Mouse (Mus musculus): ENCODE data around the gene Ptprg. TPM values are rescaled to one million over a fixed set of nuclear protein-coding genes. Genes with fewer than 3 reads are reported as not detected.
A peak's percentile ranks its signal among the peaks of the same experiment; 100 is the strongest.

Gene Ptprg
- 100 to 1,000 TPM; 123 TPM for total RNA-seq (2021)
- long read RNA-seq, experiment 1, partial matches to known transcripts = 13 of 18 reads
- long read RNA-seq, experiment 1, other reads (novel, unspliced or antisense) = 2 of 18 reads
- long read RNA-seq, experiment 2, partial matches to known transcripts = 3 of 14 reads
- long read RNA-seq, experiment 2, other reads (novel, unspliced or antisense) = 10 of 14 reads

DNA sequence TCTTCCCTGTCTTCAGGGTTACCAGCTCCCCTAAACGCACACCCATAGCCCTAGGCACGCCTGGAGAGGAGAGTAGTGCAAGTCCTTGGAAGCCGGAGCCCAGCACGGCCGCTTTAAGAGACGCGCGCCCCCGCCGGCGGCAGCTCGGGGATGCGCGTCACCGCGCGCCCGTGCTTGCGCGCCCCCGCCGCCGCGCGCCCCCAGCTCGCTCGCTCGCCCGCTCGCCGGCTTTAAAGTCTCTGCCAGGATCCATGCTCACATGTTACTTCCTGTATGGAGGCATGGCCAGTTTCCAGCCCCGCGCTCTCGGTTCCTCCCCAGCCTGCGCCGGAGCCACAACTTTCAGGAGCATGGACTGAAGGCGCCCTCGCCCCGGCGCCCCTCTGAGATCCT, at the start of gene Ptprg:
Gene Ptprg (plus strand): TSS at position 260 of the 393 bp plus-strand sequence.
- DNase-seq (ENCODE audit: low spot score in 2 of 2) = peak; percentile 87 to 88
- intact Hi-C loops (cut with DNase I) = loop anchor here (5.0 to 10.0 kb wide), 4 partner anchors 259 to 589 kb away; no protein-coding TSS in a partner anchor

DNA sequence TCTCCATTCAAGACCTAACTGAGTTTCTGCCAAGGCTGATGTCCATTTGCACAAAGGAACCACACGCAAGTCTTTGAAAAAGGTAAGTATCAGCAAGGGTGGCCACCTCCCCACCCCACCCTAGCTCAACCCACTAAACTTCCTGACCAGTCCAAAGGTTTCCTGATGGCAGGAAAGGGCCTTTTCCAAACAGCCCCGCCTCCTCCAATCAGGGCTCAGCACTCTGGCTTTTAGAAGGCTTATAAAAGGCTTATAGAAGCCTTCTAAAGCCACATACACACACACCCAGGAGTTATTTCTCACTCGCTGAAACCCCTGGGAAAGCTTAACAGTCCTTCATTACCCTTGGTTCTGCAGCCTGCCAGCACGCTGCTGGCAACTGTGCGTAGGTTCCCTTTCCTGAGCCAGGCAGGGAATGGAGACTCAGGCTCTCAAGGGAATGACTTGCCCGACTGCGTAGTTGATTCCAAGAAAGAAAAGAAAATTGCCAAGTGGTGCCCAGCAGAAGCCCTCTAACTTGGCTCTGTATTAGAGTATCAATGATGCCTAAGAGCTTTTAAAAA, 49.4 kb upstream of the Ptprg start:
- no peak for DNase-seq (ENCODE audit: low spot score in 2 of 2)
- intact Hi-C loops (cut with DNase I) = no loop called here

DNA sequence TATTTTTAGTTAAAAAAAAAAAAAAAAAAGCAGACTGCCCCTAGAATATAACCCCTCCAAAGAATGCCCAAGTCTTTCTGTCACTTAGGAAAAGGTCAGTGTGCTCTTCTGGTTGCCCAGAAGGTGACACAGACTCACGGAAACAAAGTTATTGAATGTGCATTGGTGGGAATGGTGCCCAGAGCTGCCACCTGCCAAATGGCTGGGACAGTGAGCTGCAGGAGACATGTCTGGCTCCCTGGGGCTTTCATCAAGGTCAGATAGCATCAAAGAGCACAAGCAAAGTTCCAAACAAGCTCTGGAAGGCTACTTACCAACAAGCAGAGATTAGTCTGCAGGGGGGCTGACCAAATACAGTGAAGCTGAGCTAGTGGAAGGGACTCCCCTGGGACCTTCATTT, 43.2 kb upstream of the Ptprg start:
- intact Hi-C loops (cut with DNase I) = no loop called here
- no peak for DNase-seq (ENCODE audit: low spot score in 2 of 2)

DNA sequence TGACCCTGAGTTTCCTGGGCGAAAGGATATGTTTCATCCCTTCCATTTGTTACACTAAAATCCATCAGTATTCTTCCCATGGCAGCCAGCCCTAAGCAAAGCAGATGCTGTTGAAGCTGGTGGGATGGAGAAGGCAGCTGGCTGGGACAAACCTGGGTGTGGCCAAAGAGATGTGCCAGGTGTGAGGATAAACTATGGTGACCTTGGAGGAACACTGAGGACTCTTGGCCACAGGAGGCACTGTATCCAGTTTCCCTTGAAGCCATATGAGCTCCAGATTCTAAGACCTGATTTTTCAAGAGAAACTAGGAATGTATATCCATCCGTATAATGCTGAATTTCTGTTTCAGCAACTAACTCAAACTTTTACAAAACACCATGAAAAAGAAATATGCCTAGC, 34.2 kb upstream of the Ptprg start:
- DNase-seq (ENCODE audit: low spot score in 2 of 2) = no peak
- intact Hi-C loops (cut with DNase I) = no loop called here

DNA sequence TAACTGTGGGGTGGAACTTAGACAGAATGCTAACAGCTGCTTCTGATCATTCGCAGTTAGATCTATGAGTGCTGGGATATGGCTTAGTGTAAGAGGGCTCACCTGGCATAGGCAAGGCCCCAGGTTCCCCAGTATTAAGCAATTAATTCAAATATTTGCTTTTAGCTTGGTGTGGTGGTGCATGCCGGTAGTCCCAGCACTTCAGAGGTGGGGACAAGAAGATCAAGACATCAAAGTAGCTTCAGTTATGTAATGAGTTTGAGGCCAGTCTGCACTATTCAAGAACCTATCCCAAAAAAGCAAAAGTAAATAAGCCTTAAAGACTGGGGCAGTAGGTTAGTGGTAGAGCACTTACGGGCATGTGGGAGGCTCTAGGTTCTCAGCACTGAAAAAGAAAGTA, 30.3 kb upstream of the Ptprg start:
- DNase-seq (ENCODE audit: low spot score in 2 of 2) = no peak
- intact Hi-C loops (cut with DNase I) = no loop called here

DNA sequence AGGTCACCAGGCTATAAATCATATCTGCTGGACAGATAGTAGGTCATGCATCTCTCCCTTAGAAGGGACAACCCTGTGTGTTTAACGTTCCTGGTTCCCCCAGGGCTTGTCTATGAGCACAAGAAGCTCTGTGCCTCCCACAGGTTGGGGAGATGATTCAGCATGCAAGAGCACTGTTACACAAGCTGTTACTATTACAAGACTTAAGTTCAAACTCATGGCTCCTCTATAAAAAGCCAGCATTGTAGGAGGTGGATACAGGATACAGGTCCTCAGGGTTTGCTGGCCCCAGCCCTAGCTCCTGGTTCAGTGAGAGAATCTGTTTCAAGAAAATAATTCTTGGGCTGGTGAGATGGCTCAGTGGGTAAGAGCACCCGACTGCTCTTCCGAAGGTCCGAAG, 23.7 kb upstream of the Ptprg start:
- no peak for DNase-seq (ENCODE audit: low spot score in 2 of 2)
- intact Hi-C loops (cut with DNase I) = no loop called here

DNA sequence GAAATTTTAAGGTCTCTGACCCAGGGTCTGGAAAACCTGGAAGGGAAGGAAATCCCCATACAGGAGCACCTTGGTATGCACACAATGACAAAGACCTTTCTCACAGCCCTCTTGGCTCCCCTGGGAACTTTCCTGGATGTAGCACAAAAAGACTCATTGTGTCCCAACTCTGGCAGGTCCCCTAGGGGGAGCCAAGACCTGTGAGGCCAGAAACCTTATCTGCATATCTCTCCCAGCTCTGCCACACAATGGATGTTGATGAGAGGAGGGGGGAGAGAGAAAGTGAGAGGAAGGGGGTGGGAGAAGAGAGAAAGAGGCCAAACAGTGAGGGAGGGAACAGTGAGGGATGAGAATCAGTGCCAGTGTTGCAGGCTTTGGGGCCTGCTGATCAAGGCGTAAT, 18.9 kb upstream of the Ptprg start:
- intact Hi-C loops (cut with DNase I) = no loop called here
- no peak for DNase-seq (ENCODE audit: low spot score in 2 of 2)

DNA sequence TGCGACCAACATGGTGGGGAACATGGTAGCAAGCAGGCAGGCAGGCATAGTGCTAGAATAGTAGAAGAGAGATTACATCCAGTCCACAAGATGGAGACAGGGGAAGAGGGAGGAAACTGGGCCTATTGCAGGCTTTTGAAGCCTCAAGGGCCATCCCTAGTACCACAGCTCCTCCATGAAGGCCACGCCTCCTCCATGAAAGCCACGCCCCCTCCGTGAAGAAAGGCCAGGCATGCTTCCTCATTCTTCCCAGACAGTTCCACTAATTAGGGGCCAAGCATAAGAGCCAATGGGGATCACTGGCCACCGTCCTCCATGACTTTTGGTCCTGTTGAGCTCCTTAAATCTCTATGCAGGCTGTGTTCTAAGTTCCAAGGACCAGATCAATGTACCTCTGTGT, 17.2 kb upstream of the Ptprg start:
- intact Hi-C loops (cut with DNase I) = no loop called here
- no peak for DNase-seq (ENCODE audit: low spot score in 2 of 2)

DNA sequence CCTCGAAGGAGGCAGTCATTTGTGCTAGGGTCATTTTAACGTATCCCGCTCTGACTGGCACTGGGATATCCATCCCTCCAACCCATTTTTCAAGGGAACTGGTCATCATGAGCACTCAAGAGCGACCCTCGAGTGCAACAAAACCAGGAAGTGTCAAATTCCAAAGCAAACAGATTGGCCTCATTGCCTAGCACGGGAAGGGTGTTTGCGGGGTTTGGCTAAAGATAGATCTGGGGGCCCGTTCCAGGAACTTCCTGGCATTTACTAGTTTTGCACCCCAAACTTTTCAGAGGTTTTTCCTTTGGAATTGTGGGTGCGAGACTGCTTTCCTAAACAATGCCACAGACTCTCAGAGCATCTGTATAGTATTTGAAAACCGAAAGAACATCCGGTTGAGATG, 1.4 kb upstream of the Ptprg start:
- no peak for DNase-seq (ENCODE audit: low spot score in 2 of 2)
- intact Hi-C loops (cut with DNase I) = loop anchor here (5.0 to 10.0 kb wide), 4 partner anchors 260 to 590 kb away; no protein-coding TSS in a partner anchor

DNA sequence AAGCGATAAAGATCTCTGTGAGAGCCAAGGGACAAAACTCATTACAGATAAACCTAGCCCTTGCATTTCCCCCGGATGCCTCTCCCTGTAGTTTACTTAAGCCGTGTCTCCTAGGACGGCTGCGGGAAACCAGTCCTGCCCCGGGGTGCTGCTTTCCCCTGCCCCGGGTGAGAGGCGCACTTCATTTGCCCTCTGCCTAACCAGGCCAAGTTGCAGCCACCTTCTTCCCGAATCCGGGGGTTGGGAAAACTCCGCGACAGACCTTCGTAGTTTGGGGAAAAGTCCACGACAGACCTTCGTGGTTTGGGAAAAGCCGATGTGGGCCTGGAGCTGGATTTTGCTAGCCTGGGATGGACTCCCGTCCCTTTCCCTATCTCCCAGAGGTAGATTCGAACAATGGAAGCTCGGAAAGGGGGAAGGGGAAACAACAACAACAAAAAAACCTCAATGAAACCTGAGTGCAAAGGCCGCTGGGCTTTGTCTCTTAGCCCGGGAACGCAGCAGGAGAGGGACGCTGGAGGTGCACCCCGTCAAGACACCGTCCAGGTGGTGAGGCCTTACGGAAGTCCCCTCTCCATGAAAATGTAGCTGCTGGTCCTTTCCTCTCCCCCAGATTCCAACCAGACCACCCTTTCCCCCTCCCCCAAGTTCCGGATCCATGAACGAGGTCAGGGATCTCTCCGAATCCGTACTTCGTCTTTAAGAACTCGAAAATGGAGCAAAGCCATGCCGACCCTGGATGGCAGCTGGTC, 635 bp upstream of the Ptprg start:
- DNase-seq (ENCODE audit: low spot score in 2 of 2) = no peak
- intact Hi-C loops (cut with DNase I) = loop anchor here (5.0 to 10.0 kb wide), 4 partner anchors 260 to 590 kb away; no protein-coding TSS in a partner anchor

DNA sequence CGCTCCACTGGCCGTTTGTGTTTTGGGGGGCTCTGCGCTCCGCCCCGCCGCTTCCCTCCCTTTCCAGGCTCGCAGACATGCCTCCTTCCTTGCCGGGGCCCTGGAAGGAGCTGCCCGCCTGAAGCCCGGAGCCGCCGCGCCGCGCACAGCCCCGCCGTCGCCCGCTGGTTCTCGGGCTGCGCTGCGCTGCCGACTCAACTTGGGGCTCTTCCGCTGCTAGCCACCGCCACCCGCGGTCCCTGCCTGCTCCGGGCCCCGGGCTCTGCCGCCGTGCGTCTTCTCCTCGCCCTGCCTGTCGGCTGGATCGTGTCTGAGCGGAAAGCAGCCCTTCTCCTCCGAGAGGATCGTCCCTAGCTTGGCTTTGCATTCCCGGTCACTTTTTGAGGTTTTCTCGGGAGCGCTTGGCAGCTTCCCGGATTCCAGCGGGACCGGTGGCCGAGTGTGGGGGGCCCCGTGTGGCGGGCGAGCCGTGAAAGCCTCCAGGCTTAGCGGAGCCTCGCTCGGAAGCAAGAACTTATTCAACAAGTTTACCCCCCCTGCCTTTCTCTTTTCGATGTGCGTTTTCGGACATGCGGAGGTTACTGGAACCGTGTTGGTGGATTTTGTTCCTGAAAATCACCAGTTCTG, 460 bp downstream of the Ptprg start:
- no peak for DNase-seq (ENCODE audit: low spot score in 2 of 2)
- intact Hi-C loops (cut with DNase I) = loop anchor here (5.0 to 10.0 kb wide), 4 partner anchors 259 to 589 kb away; no protein-coding TSS in a partner anchor

DNA sequence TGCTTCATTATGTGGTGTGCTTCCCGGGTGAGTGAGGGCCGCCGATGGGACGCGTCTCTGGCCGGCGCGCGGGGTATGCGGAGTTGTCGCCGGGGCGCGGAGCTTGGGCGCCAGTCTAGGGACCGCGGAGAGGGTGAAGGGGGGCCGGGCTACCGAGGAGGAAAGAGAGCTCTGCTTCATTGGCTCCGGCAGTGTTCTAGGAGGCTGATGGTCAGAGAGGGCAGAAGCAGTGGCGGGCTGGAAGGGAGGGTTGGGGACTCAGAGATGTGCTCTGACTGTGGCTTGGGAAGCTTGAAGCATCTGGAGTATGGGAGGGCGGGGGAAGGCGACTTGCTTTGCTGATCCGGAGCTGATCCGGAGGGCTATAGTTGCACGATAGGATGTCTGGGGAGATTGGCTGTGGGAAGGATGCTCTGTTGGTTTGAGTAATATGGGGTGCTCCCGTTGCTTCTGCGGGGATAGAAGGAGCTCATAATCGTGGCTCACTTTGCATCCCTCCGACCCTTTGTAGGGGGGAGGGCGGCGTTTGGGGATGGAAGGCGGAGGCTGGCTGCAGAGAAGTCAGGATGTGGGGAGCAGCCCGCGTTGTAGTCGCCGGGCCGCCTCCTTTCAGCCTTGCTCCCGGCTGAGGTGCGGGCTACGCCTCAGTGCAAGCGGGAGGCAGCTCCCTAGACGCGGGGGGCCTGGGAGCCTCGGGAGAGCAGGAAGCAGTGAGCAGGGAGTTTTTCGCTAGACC, 1.1 kb downstream of the Ptprg start:
- DNase-seq (ENCODE audit: low spot score in 2 of 2) = peak; percentile 46 to 50
- intact Hi-C loops (cut with DNase I) = loop anchor here (5.0 to 10.0 kb wide), 4 partner anchors 258 to 588 kb away; no protein-coding TSS in a partner anchor

DNA sequence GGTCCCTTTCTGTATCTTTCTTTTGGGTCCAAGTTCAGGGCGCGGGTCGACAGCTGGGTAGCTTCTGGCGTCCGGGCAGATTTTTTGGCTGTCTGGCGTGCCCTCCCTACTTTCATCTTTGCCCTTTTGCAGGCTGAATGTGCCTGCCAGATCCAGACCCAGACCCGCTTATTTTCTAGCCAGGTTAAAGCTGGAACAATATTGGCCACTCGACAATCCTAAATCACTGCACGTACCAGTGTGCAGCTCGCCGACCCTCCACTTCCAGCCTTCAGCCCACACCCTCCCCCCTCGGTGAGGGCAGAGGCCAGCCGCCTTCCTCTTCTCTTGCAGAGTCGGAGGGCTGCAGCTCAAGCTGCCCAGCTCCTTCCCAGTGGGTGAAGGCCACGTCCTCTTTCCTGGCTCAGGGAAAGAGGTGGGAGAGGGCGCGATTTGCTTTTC, 1.7 kb downstream of the Ptprg start:
- DNase-seq (ENCODE audit: low spot score in 2 of 2) = peak in 1 of 2 experiments; percentile 29
- intact Hi-C loops (cut with DNase I) = loop anchor here (10.0 kb wide), 2 partner anchors 330 to 450 kb away; no protein-coding TSS in a partner anchor

DNA sequence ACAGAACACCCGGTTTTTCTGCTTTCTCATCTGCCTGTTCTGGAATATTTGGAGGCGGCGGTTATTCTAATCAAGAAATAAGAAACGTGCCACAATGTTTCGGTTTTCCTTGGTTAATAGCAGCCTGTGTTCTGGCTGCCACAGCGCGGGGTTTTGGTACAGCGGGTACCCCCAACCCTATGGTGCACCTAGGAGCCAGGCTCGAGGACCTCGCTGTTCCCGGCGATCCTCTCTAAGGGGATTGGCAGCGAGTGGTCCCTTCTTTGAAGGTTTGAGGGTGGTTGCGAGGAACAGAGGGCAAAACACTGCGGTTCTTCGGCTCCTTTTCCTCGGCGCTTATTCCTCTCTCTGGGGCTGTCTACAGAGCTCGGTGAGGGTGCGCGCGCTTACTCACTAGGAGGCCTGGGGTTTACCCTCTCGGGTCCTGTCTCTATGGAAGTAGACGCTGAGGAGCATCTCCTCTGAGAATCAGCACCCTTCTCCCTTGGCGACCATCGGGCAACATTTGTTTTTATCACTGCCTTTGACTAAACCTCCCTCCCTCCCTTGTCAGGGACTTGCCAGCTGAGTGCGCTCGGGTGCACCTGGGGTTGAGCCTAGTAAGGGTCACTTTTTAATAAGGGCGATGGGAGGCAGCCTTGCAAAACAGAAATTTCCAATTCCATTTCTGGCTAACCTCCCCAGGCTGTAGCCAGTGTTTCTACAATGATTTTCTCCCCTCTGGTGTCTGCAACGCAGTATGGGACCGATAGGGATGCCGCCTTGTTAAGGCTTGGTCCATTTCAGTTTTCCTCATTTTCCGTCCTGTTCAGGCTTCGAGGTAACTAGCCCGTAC, 2.4 kb downstream of the Ptprg start:
- intact Hi-C loops (cut with DNase I) = loop anchor here (10.0 kb wide), 2 partner anchors 329 to 449 kb away; no protein-coding TSS in a partner anchor
- peak; percentile 30 to 51 for DNase-seq (ENCODE audit: low spot score in 2 of 2)

DNA sequence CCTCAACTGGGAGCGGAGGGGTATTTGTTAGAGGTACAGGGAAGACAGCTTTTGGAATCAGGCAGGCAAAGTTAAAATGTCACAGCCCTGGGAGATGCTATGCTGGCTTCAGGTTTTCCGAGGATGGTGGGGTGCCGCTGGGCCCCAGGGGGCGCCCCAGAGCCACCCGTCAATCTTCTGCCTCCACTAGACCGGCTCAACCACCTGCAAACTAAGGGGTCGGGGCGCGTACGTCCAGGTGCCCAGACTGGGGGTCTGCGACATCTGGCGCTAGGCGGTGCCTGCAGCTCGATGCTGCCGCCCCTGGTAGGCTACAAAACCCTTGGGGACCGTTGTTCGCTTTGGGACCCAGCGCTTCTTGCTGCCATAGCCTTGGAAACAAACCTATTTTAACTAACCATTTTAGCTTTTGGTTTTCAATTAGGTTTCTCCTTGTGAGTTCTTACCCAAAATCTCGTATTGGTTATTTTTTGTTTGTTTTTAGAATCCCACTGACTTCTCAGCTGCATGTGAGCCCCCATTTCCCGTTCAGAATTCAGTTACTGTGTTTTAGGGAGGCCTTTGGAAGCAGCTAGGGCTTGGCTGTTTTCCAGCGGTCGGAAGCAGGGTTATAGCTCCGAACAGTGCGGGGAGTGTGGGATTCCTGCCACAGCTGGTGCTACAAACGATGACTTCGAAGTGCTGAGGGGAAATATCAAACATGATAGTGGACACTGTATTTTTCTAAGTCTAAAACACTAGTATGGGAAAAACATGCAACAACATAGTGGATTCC, 3.2 kb downstream of the Ptprg start:
- peak; percentile 74 for DNase-seq (ENCODE audit: low spot score in 2 of 2)
- intact Hi-C loops (cut with DNase I) = loop anchor here (10.0 kb wide), 2 partner anchors 328 to 448 kb away; no protein-coding TSS in a partner anchor

DNA sequence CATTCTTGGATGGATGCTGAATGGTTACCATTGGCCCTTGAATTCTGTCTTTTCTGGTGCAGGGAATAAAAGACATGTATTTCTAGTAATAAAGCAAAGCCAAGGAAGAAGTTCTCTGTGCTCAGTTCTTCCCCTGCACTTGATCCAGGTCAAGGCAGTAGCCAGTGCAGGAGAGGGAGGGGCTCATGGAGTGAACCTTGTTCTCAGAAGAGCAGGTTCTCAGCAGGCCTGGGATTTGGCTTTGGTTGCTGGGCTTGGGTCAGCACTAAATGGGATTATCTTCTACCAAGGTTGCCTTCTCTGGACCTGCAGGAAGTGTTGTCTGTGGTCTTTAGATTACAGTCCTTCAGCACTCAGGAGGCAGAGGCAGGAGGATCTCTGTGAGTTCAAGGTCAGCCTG, 5.2 kb downstream of the Ptprg start:
- intact Hi-C loops (cut with DNase I) = loop anchor here (10.0 kb wide), 2 partner anchors 326 to 446 kb away; no protein-coding TSS in a partner anchor
- no peak for DNase-seq (ENCODE audit: low spot score in 2 of 2)

DNA sequence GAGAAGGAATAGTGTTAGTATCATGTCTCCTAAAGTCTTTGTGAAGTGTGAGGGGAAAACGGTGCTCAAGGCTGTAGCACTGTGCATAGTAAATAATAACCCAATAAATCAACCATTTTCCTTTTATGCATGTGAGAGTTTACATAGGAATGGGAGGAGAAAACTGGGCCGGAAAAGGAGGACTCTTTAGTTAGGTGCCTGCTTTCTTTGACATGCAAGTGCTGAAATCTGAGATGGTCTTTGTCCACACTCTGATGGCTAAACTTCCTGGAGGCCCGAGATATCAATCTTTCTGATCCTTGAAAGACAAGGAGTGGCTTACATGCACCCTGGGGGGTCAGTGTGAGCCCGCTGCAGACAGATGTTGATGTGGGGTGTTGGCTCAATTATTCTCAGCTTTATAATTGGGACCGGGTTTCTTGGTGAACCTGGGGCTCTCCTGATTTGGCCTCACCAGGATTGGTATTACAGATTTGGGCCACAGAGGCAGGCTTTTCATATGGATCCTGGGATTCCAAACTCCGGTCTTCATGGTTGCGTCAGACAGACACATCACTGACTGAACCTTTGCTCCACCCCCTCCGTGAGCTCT, 7.4 kb downstream of the Ptprg start:
- DNase-seq (ENCODE audit: low spot score in 2 of 2) = no peak
- intact Hi-C loops (cut with DNase I) = no loop called here
